ENCODE assay signal across 9 mouse cellular contexts in the genomic region with DNA sequence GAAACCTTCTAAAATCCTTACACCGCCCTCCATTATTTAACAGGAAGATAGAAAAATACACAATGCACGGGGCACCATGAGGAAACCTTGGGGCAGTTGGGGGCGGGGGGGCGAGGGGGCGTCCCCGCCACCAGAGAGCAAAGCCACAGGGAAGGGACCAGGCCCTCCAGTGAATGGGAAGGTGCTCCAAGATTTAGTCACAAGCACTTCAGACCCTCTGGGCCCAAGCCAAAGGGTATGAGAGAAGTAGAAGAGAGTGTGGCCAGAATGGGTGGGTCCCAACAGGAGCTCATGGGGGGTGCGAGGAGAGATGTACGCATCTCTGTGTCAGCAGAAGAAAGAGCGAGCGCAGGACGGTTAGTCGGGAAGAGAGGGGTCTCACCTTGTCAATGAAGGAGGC. TPM values are rescaled to one million over a fixed set of nuclear protein-coding genes. Genes with fewer than 3 reads are reported as not detected.
DNase-seq lines count a peak whose midpoint lies in the region; ATAC-seq lines count a peak whose summit lies in the region.
"Had no signal": no experiment of that assay in that cellular context is flagged by ENCODE, and none has a peak within 500 bp of the region (broad histone marks: within the 10 kb centered on the region; RNA-seq: fewer than 3 reads in every experiment).

No protein-coding gene starts in this region.

- 10% methylated on average over 12 of the region's 12 CpGs for WGBS in hindbrain, embryonic 10.5 days
- 30% methylated on average over 12 of the region's 12 CpGs for WGBS in liver, embryonic 15.5 days (ENCODE audit: insufficient replicate concordance)
- 25% methylated on average over 12 of the region's 12 CpGs for WGBS in stomach, embryonic 16.5 days

- ATAC-seq in liver, embryonic 15.5 days (ENCODE audit: insufficient read depth), result no peak
- ATAC-seq in stomach, embryonic 16.5 days (ENCODE audit: insufficient read depth, low FRiP score), result no peak

- H3K4me2 ChIP-seq in liver, embryonic 15.5 days, result peak overlapping the region; percentile 52
- peak overlapping the region; percentile 53 for H3K4me2 ChIP-seq in stomach, embryonic 16.5 days (ENCODE audit: low read depth, low read length)

- H3K36me3 ChIP-seq in hindbrain, embryonic 10.5 days, result no peaks in the 10 kb centered on the region
- 0 out of 2 replicates have a peak, but pooled peaks cover 3% of the 10 kb centered on the region for H3K36me3 ChIP-seq in liver, embryonic 15.5 days (replicated peaks)
- no peaks in the 10 kb centered on the region for H3K36me3 ChIP-seq in stomach, embryonic 16.5 days (ENCODE audit: control insufficient read depth, insufficient read depth, low read length)

- 0 out of 2 replicates have a peak overlapping the region, but pooled peaks have one; percentile 8 for H3K9ac ChIP-seq in liver, embryonic 15.5 days
- H3K9ac ChIP-seq in stomach, embryonic 16.5 days (ENCODE audit: low read length), result peak overlapping the region; percentile 77

- peaks cover 59% of the 10 kb centered on the region for H3K4me1 ChIP-seq in hindbrain, embryonic 10.5 days (replicated peaks)
- peaks cover 30% of the 10 kb centered on the region; the same call in 1 of the 2 replicates for H3K4me1 ChIP-seq in liver, embryonic 15.5 days (replicated peaks)
- H3K4me1 ChIP-seq in stomach, embryonic 16.5 days (ENCODE audit: control insufficient read depth, insufficient read depth, low read length), result peaks cover 19% of the 10 kb centered on the region

- peaks cover 86% of the 10 kb centered on the region for H3K27me3 ChIP-seq in hindbrain, embryonic 10.5 days (ENCODE audit: insufficient read depth, poor library complexity, severe bottlenecking)
- H3K27me3 ChIP-seq in liver, embryonic 15.5 days, result peaks cover 59% of the 10 kb centered on the region
- H3K27me3 ChIP-seq in stomach, embryonic 16.5 days (ENCODE audit: control insufficient read depth, insufficient read depth, low read length), result peaks cover 11% of the 10 kb centered on the region

- no peaks in the 10 kb centered on the region for H3K9me3 ChIP-seq in hindbrain, embryonic 10.5 days
- no peaks in the 10 kb centered on the region for H3K9me3 ChIP-seq in liver, embryonic 15.5 days (replicated peaks)
- H3K9me3 ChIP-seq in stomach, embryonic 16.5 days (replicated peaks; ENCODE audit: control insufficient read depth, low read length), result no peaks in the 10 kb centered on the region

- H3K4me3 ChIP-seq in hindbrain, embryonic 10.5 days, result peak overlapping the region; percentile 46
- H3K4me3 ChIP-seq in liver, embryonic 15.5 days (replicated peaks), result peak overlapping the region; percentile 47
- peak overlapping the region; percentile 57 for H3K4me3 ChIP-seq in stomach, embryonic 16.5 days (replicated peaks; ENCODE audit: low read length)

- peak overlapping the region; percentile 56 for H3K27ac ChIP-seq in hindbrain, embryonic 10.5 days
- peak overlapping the region; percentile 29 for H3K27ac ChIP-seq in liver, embryonic 15.5 days (replicated peaks)
- peak overlapping the region; percentile 91 for H3K27ac ChIP-seq in stomach, embryonic 16.5 days (ENCODE audit: low read length)

- DNase-seq in lung, adult 18-20 months, result peak; percentile 59 to 70
- DNase-seq in lung, postnatal 25 days (ENCODE audit: low spot score), result no peak
- DNase-seq in hindbrain, embryonic 10.5 days (ENCODE audit: low spot score), result no peak
- DNase-seq in c-Kit-positive CD71-positive TER-119-positive erythroid progenitor cells, embryonic 14.5 days (ENCODE audit: low spot score), result no peak
- no peak for DNase-seq in thymus, postnatal 36 days
- DNase-seq in layer of hippocampus, adult 18-20 months (ENCODE audit: low spot score in 2 of 2), result no peak
- DNase-seq: cerebellum, adult 9-11 months had no signal

RNA-seq across cellular contexts. Expression of a gene that starts 0.8 kb away (rescaled TPM):
- 43.1 and 55.5 TPM in 2 replicates for polyA plus RNA-seq in hindbrain, embryonic 10.5 days (2016; fragmentation: Nextera tagmentation; extraction: Ambion mirVana)
- polyA plus RNA-seq in liver, embryonic 15.5 days (2015; fragmentation: Nextera tagmentation; extraction: Ambion mirVana), result 114 and 118 TPM in 2 replicates
- 1,152 and 1,422 TPM in 2 replicates for polyA plus RNA-seq in stomach, embryonic 16.5 days (2015; fragmentation: Nextera tagmentation; extraction: Ambion mirVana)
- not detected for total RNA-seq in layer of hippocampus, adult 18-20 months (2021)

RNA-seq across cellular contexts. Expression of a gene that starts 24.5 kb away (rescaled TPM):
- 38.6 and 53.5 TPM in 2 replicates for polyA plus RNA-seq in hindbrain, embryonic 10.5 days (2016; fragmentation: Nextera tagmentation; extraction: Ambion mirVana)
- 107 and 121 TPM in 2 replicates for polyA plus RNA-seq in liver, embryonic 15.5 days (2015; fragmentation: Nextera tagmentation; extraction: Ambion mirVana)
- polyA plus RNA-seq in stomach, embryonic 16.5 days (2015; fragmentation: Nextera tagmentation; extraction: Ambion mirVana), result 550 and 609 TPM in 2 replicates
- under 1 TPM; 0.23 to 0.64 TPM for total RNA-seq in layer of hippocampus, adult 18-20 months (2021)

RNA-seq across cellular contexts. Expression of a gene that starts 49.4 kb away (rescaled TPM):
- polyA plus RNA-seq in hindbrain, embryonic 10.5 days (2016; fragmentation: Nextera tagmentation; extraction: Ambion mirVana), result not detected in 2 replicates
- 0.06 TPM in 1 of 2 replicates, not detected in the other for polyA plus RNA-seq in liver, embryonic 15.5 days (2015; fragmentation: Nextera tagmentation; extraction: Ambion mirVana)
- 23.6 and 43.1 TPM in 2 replicates for polyA plus RNA-seq in stomach, embryonic 16.5 days (2015; fragmentation: Nextera tagmentation; extraction: Ambion mirVana)
- not detected for total RNA-seq in layer of hippocampus, adult 18-20 months (2021)

Comparison
In these comparisons a context has a peak if more than half of its experiments do, and no peak if none do; other contexts are left out.
1. DNase-seq: peak in lung, adult 18-20 months (2 of 2); none in lung, postnatal 25 days (single experiment), hindbrain, embryonic 10.5 days (single experiment), c-Kit-positive CD71-positive TER-119-positive erythroid progenitor cells, embryonic 14.5 days (single experiment), thymus, postnatal 36 days (0 of 2) and layer of hippocampus, adult 18-20 months (0 of 2).
2. H3K27ac ChIP-seq: peak in every context shown above with its lines; median percentile 91 in stomach, embryonic 16.5 days; 56 in hindbrain, embryonic 10.5 days; 29 in liver, embryonic 15.5 days.
3. RNA of a gene that starts 49.4 kb away (polyA plus RNA-seq): 23.6 to 43.1 TPM in stomach, embryonic 16.5 days; not detected in hindbrain, embryonic 10.5 days and 0.06 TPM in liver, embryonic 15.5 days; every median in the first group is over 10 times any median in the second.
4. Peak in every context shown above with its lines, with median percentiles within 50 percentile points of each other: H3K4me3 ChIP-seq.